22 mouse cellular contexts compared by ENCODE assay signal in genomic region chr4:88270408-88271067, GRCm38 (mm10).
DNase-seq lines count a peak whose midpoint lies in the region; ATAC-seq and TF ChIP-seq lines count a peak whose summit lies in the region.
"Had no signal": no experiment of that assay in that cellular context is flagged by ENCODE, and none has a peak within 500 bp of the region (broad histone marks: within the 10 kb centered on the region; RNA-seq: fewer than 3 reads in every experiment).

No protein-coding gene starts in this region.

- H3K9me3 ChIP-seq in limb, embryonic 14.5 days (ENCODE audit: control insufficient read depth, low read length), result no peaks in the 10 kb centered on the region
- H3K9me3 ChIP-seq in limb, embryonic 10.5 days (replicated peaks), result no peaks in the 10 kb centered on the region
- H3K9me3 ChIP-seq in embryonic facial prominence, embryonic 10.5 days, result no peaks in the 10 kb centered on the region
- H3K9me3 ChIP-seq: embryonic facial prominence, embryonic 13.5 days; G1E; midbrain, embryonic 12.5 days; stomach, embryonic 15.5 days had no signal

- H3K4me1 ChIP-seq in limb, embryonic 14.5 days (ENCODE audit: control insufficient read depth, insufficient read depth, low read length), result no peaks in the 10 kb centered on the region
- H3K4me1 ChIP-seq in limb, embryonic 10.5 days, result peaks cover under 1% of the 10 kb centered on the region
- H3K4me1 ChIP-seq in cerebellum, adult 2 months (ENCODE audit: control insufficient read depth, insufficient read depth, low read length), result peaks cover 2% of the 10 kb centered on the region
- peaks cover under 1% of the 10 kb centered on the region; the same call in 1 of the 2 replicates for H3K4me1 ChIP-seq in embryonic facial prominence, embryonic 10.5 days
- H3K4me1 ChIP-seq: stomach, embryonic 15.5 days had no signal

- no peak overlapping the region for H3K9ac ChIP-seq in limb, embryonic 14.5 days (ENCODE audit: low read depth, low read length, severe bottlenecking)
- H3K9ac ChIP-seq: embryonic facial prominence, embryonic 13.5 days; hindbrain, embryonic 14.5 days; liver, embryonic 14.5 days; midbrain, embryonic 12.5 days; stomach, embryonic 15.5 days had no signal

- no peaks in the 10 kb centered on the region for H3K27me3 ChIP-seq in limb, embryonic 14.5 days (ENCODE audit: control insufficient read depth, insufficient read depth, low read length)
- no peaks in the 10 kb centered on the region for H3K27me3 ChIP-seq in limb, embryonic 10.5 days (ENCODE audit: low read depth, poor library complexity, severe bottlenecking)
- H3K27me3 ChIP-seq in cerebellum, adult 2 months (ENCODE audit: control insufficient read depth, insufficient read depth, low read length), result no peaks in the 10 kb centered on the region
- H3K27me3 ChIP-seq in embryonic facial prominence, embryonic 10.5 days (replicated peaks; ENCODE audit: low read depth, poor library complexity, severe bottlenecking), result no peaks in the 10 kb centered on the region
- H3K27me3 ChIP-seq: embryonic facial prominence, embryonic 13.5 days; midbrain, embryonic 12.5 days; stomach, embryonic 15.5 days had no signal

- H3K4me2 ChIP-seq in limb, embryonic 14.5 days (replicated peaks; ENCODE audit: low read depth, low read length, severe bottlenecking), result no peak overlapping the region
- H3K4me2 ChIP-seq: embryonic facial prominence, embryonic 13.5 days; hindbrain, embryonic 14.5 days; midbrain, embryonic 12.5 days; stomach, embryonic 15.5 days had no signal

- no peak for TF ChIP-seq CTCF in cerebellum, adult 2 months (IDR thresholded peaks at IDR 0.05; ENCODE audit: borderline replicate concordance, insufficient read depth, low read depth, low read length)

- WGBS in limb, embryonic 14.5 days, result 69% methylated on average over 7 of the region's 7 CpGs
- WGBS in limb, embryonic 10.5 days, result 87% methylated on average over 7 of the region's 7 CpGs
- 9% methylated on average over 7 of the region's 7 CpGs for WGBS in cerebellum, adult 2 months
- 85% methylated on average over 7 of the region's 7 CpGs for WGBS in embryonic facial prominence, embryonic 10.5 days

- peak; percentile 4 for DNase-seq in limb, embryonic 14.5 days (ENCODE audit: low spot score)
- DNase-seq in limb, embryonic 10.5 days (ENCODE audit: low spot score), result no peak
- DNase-seq in cerebellum, adult 2 months, result peak; percentile 69 to 76
- peak; percentile 14 to 16 for DNase-seq in thymus, postnatal 36 days
- DNase-seq in embryonic facial prominence, embryonic 10.5 days (ENCODE audit: low spot score), result no peak
- no peak for DNase-seq in layer of hippocampus, adult 9-11 months
- DNase-seq in urinary bladder, adult 18-20 months (ENCODE audit: low spot score in 2 of 2), result no peak
- DNase-seq: adrenal gland, postnatal 36 days; gastrocnemius, postnatal 36 days; kidney, adult 11 months; kidney, postnatal 25 days; layer of hippocampus, postnatal 36 days; right cerebral cortex, adult 18-20 months; spleen, adult 18-20 months had no signal

- no peak for ATAC-seq in limb, embryonic 14.5 days (ENCODE audit: low FRiP score, low read depth)
- ATAC-seq in granulocyte monocyte progenitor cell, adult 5-6 weeks (replicated peaks; ENCODE audit: poor library complexity, severe bottlenecking), result peak; percentile 42
- ATAC-seq: lung, postnatal 0 days had no signal

- H3K4me3 ChIP-seq in limb, embryonic 14.5 days (replicated peaks; ENCODE audit: low read length), result no peak overlapping the region
- H3K4me3 ChIP-seq in limb, embryonic 10.5 days, result no peak overlapping the region
- no peak overlapping the region for H3K4me3 ChIP-seq in cerebellum, adult 2 months (replicated peaks; ENCODE audit: insufficient read depth, low read depth, low read length)
- no peak overlapping the region for H3K4me3 ChIP-seq in embryonic facial prominence, embryonic 10.5 days
- H3K4me3 ChIP-seq: embryonic facial prominence, embryonic 13.5 days; midbrain, embryonic 12.5 days; stomach, embryonic 15.5 days had no signal

- H3K36me3 ChIP-seq in limb, embryonic 14.5 days (ENCODE audit: control insufficient read depth, insufficient read depth, low read length), result no peaks in the 10 kb centered on the region
- H3K36me3 ChIP-seq in limb, embryonic 10.5 days, result no peaks in the 10 kb centered on the region
- H3K36me3 ChIP-seq in embryonic facial prominence, embryonic 10.5 days (replicated peaks), result no peaks in the 10 kb centered on the region
- H3K36me3 ChIP-seq: embryonic facial prominence, embryonic 13.5 days; midbrain, embryonic 12.5 days; stomach, embryonic 15.5 days had no signal

- H3K27ac ChIP-seq in limb, embryonic 14.5 days (replicated peaks; ENCODE audit: low read depth, low read length), result no peak overlapping the region
- H3K27ac ChIP-seq in limb, embryonic 10.5 days, result no peak overlapping the region
- no peak overlapping the region for H3K27ac ChIP-seq in cerebellum, adult 2 months (ENCODE audit: insufficient read depth, low read length)
- H3K27ac ChIP-seq in embryonic facial prominence, embryonic 10.5 days (replicated peaks), result no peak overlapping the region
- H3K27ac ChIP-seq: embryonic facial prominence, embryonic 13.5 days; hindbrain, embryonic 14.5 days; liver, embryonic 14.5 days; midbrain, embryonic 12.5 days; stomach, embryonic 15.5 days had no signal

- TF ChIP-seq POLR2A in limb, embryonic 14.5 days (IDR thresholded peaks at IDR 0.05; ENCODE audit: borderline replicate concordance, extremely low read depth, insufficient read depth, insufficient read length), result no peak
- TF ChIP-seq POLR2A in cerebellum, adult 2 months (IDR thresholded peaks at IDR 0.05; ENCODE audit: borderline replicate concordance, insufficient read depth, low read length), result no peak

Comparison
In these comparisons a context has a peak if more than half of its experiments do, and no peak if none do; other contexts are left out.
1. DNase-seq: peak in limb, embryonic 14.5 days (single experiment), cerebellum, adult 2 months (2 of 2) and thymus, postnatal 36 days (2 of 2); none in limb, embryonic 10.5 days (single experiment), embryonic facial prominence, embryonic 10.5 days (single experiment), layer of hippocampus, adult 9-11 months (single experiment) and urinary bladder, adult 18-20 months (0 of 2).